Mouse (Mus musculus): ENCODE data around the gene Vmn1r81. TPM values are rescaled to one million over a fixed set of nuclear protein-coding genes. Genes with fewer than 3 reads are reported as not detected.

Vmn1r81 gene
- polyA plus RNA-seq (2011; ENCODE audit: insufficient read length, low read depth, missing spikeins) = 0.09 TPM in 1 of 2 replicates, not detected in the other

GRCm38 (mm10) chr7:12268169-12268568 is at the start of gene Vmn1r81:
Gene Vmn1r81, minus strand, starts transcription at chr7:12268269.
- H3K4me3 ChIP-seq (ENCODE audit: insufficient read depth, low read length) = no peak within 1 kb of the TSS
- H3K27ac ChIP-seq (ENCODE audit: insufficient read depth, low read length) = no peak within 1 kb of the TSS
- no peaks in the 10 kb centered on the region for H3K4me1 ChIP-seq (ENCODE audit: control insufficient read depth, insufficient read depth, low read length)
- TF ChIP-seq POLR2A (IDR thresholded peaks at IDR 0.05; ENCODE audit: low read depth, low read length) (no peak), CTCF (IDR thresholded peaks at IDR 0.05; ENCODE audit: borderline replicate concordance, insufficient read depth, low read length) (no peak)

GRCm38 (mm10) chr7:12300130-12300529 is 32.1 kb upstream of the Vmn1r81 start, which contains the start of gene Vmn1r82:
Gene Vmn1r82, plus strand, starts transcription at chr7:12300430.
- no peak within 1 kb of the TSS for H3K4me3 ChIP-seq (ENCODE audit: insufficient read depth, low read length)
- H3K4me1 ChIP-seq (ENCODE audit: control insufficient read depth, insufficient read depth, low read length) = no peaks in the 10 kb centered on the region
- H3K27ac ChIP-seq (ENCODE audit: insufficient read depth, low read length) = no peak within 1 kb of the TSS
- no peak for TF ChIP-seq POLR2A (IDR thresholded peaks at IDR 0.05; ENCODE audit: low read depth, low read length)
- no peak for TF ChIP-seq CTCF (IDR thresholded peaks at IDR 0.05; ENCODE audit: borderline replicate concordance, insufficient read depth, low read length)

GRCm38 (mm10) chr7:12204141-12204540 is 63.9 kb downstream of the Vmn1r81 start:
- H3K4me3 ChIP-seq (ENCODE audit: insufficient read depth, low read length) = no peak overlapping the region
- no peak for TF ChIP-seq CTCF (IDR thresholded peaks at IDR 0.05; ENCODE audit: borderline replicate concordance, insufficient read depth, low read length)
- no peak for TF ChIP-seq POLR2A (IDR thresholded peaks at IDR 0.05; ENCODE audit: low read depth, low read length)
- H3K27ac ChIP-seq (ENCODE audit: insufficient read depth, low read length) = no peak overlapping the region
- H3K4me1 ChIP-seq (ENCODE audit: control insufficient read depth, insufficient read depth, low read length) = no peaks in the 10 kb centered on the region

Other genes with a start within 250 kb of the Vmn1r81 start
- not detected in 2 replicates for gene Vmn1r77, start 231.5 kb downstream of the Vmn1r81 start, polyA plus RNA-seq (2011; ENCODE audit: insufficient read length, low read depth, missing spikeins)
- gene Vmn1r78, start 118.0 kb downstream of the Vmn1r81 start, polyA plus RNA-seq (2011; ENCODE audit: insufficient read length, low read depth, missing spikeins) = not detected in 2 replicates
- not detected in 2 replicates for gene Vmn1r79, start 97.0 kb downstream of the Vmn1r81 start, polyA plus RNA-seq (2011; ENCODE audit: insufficient read length, low read depth, missing spikeins)
- not detected in 2 replicates for gene Vmn1r80, start 79.0 kb downstream of the Vmn1r81 start, polyA plus RNA-seq (2011; ENCODE audit: insufficient read length, low read depth, missing spikeins)
- not detected in 2 replicates for gene Vmn1r82, start 32.2 kb upstream of the Vmn1r81 start, polyA plus RNA-seq (2011; ENCODE audit: insufficient read length, low read depth, missing spikeins)
- not detected in 2 replicates for gene Vmn1r83, start 61.2 kb upstream of the Vmn1r81 start, polyA plus RNA-seq (2011; ENCODE audit: insufficient read length, low read depth, missing spikeins)
- not detected in 2 replicates for gene Vmn1r84, start 101.0 kb upstream of the Vmn1r81 start, polyA plus RNA-seq (2011; ENCODE audit: insufficient read length, low read depth, missing spikeins)
- gene Zfp551, start 154.5 kb upstream of the Vmn1r81 start, polyA plus RNA-seq (2011; ENCODE audit: insufficient read length, low read depth, missing spikeins) = 2.7 and 2.8 TPM in 2 replicates
- 8.1 and 11.6 TPM in 2 replicates for gene Zfp606, start 210.0 kb upstream of the Vmn1r81 start, polyA plus RNA-seq (2011; ENCODE audit: insufficient read length, low read depth, missing spikeins)
- gene 2900092C05Rik, start 244.2 kb upstream of the Vmn1r81 start, polyA plus RNA-seq (2011; ENCODE audit: insufficient read length, low read depth, missing spikeins) = not detected in 2 replicates